Mouse (Mus musculus) heart, adult 10 weeks (tissue): ENCODE data around the gene Iqcf5. TPM values are rescaled to one million over a fixed set of nuclear protein-coding genes. Genes with fewer than 3 reads are reported as not detected.

Experiments
- polyA plus RNA-seq: library from polyadenylated mRNA; stranded (reverse); fragments of 350-450 nt; fragmentation: Illumina TruSeq; extraction: RNeasy Lipid Tissue Mini Kit (QIAGEN cat#74804); gene quantifications from one replicate; pipeline ENCODE4 v1.2.3, GENCODE M21; 2014; ENCODE audit warnings: low read depth, low replicate concordance

Iqcf5 gene
- polyA plus RNA-seq: not detected

DNA sequence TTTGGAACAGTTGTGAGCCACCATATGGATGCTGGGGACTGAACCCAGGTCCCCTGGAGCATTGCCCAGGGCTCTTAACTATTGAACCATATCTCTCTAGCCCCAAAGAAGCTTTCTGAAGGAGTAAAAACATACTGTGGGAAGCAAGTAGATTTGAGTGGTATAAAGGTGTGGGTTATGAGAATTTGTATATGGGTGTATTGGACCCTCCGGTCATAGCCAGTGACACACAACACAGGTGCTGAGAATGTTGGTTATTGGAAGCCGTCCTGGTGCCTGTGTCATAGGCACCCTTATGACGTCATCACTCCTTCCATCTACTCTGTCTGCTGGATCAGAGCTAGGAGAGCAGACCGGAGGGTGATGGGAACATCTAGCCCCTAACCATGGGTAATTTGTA is at the start of gene Iqcf5:
Gene Iqcf5 (plus strand): TSS at position 301 of the 400 bp plus-strand sequence.

DNA sequence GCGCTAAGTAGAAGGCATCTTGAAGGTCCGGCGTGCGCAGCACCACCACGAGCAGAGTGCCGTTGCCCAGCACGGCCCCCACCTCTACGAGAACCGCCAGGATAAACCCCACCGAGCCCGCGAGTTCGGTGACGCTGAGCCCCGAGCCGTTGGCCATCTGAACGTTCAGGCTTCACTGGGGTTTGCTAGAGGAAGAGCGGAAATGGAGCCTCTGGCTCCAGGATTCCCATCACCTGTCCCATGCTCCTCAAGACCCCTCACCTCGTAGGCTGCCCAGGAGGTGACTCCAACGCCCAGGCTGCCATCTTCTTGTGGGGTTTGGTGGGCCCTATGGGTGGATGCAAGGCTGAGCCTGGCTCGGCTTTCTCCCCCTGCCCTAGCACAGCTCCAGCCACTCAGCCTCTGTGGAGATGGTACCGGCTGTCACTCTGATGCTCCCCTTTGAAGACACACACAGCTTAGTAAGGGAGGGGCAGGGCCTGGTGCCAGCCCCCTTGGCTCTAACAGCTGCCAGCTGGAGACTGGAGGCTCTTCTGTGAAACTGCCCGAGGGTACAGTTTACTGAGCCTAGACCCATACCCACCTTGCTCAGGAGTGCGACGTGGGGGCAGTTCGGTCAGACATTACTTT is 48.7 kb upstream of the Iqcf5 start, which contains the start of gene Gpr62:
Gene Gpr62 (minus strand): TSS at position 368 of the 630 bp plus-strand sequence.

DNA sequence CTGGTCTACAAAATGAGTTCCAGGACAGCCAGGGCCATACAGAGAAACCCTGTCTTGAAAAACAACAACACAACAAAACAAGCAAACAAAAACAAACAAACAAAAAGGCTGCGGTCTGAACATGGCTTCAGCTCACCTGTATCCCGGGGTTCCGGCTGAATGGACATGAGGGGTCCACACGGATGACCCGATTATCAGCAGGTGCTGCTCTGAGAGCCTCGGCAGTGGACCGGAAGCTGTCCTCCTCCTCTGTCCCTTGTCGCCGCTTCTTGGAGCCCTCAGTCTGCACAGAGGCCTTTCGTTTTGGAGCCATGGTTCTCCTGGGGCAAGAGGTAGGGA is 38.7 kb upstream of the Iqcf5 start, which contains the start of gene Rrp9:
Gene Rrp9 (plus strand): TSS at position 301 of the 339 bp plus-strand sequence.

DNA sequence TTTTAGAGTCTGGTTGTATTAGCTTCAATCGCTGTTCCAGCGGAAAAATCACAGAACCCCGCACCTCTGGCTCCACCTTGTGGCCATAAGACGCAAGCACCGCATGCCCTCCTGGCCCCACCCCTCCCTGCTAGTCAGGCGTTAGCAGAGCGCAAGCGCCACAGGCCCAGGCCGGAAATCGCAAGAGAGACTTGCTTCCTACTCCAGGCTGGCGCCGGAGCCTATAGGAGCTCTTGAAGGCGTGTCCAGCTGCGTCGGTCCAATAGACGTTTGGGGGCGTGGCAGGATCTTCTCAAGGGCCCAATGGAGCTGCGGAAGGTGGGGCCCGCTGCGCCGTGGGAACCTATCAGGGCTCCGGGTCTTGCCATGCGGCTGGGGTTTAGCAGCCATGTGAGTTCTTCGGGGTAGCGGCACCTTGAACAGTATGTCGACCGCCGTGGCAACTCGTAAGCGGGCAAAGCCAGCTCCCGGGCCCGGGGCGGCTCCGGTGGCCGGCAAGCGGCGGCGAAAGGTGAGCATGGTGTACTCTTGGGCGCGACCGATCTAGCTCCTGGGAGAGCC is 37.4 kb upstream of the Iqcf5 start, which contains the start of gene Parp3:
Gene Parp3 (minus strand): TSS at position 26 of the 561 bp plus-strand sequence.

DNA sequence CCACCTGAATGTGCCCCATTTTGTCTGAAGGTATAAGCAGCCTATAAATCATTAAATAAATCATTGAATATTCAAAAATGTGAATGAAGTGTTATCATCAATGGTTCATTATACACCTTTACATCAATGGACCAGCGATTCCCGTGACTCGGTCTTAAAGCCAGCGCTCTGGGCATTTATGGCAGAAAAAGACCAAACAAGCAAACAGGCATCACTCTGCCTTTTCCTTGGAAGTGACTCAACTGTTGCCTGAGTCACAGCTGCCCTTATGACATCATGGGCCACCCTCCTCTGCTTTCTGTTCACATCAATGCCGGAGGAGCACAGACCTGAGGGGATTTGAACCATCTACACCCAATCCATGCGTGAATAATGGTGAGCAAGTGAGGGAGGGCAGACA is 14.7 kb upstream of the Iqcf5 start, which contains the start of gene Iqcf1:
Gene Iqcf1 (plus strand): TSS at position 301 of the 400 bp plus-strand sequence.

DNA sequence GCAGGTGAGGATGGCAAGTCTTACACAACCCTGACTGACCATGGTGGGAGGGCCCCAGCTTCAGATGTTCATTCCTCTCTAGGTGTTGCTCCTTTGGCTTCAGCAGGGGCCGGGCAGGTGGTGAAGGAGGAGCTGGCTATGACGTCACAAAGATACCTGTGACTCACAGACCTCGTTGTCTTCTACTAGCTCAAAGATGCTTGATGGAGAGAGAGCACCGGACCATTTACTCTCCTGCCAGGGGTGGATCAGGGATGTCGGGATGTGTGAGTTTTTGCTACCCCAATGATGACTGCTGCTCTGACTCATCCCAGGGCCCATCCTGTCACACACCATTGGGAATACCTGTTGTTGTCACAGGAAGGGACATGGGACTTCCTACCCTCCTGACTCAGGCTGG is 47.2 kb downstream of the Iqcf5 start, which contains the start of gene Iqcf3:
Gene Iqcf3 (minus strand): TSS at position 101 of the 400 bp plus-strand sequence.

Other genes starting within 250 kb of the Iqcf5 start
- gene Poc1a, start 233.5 kb upstream of the Iqcf5 start, polyA plus RNA-seq: 3.5 TPM
- 35.6 TPM for gene Dusp7, start 145.9 kb upstream of the Iqcf5 start, polyA plus RNA-seq
- 441 TPM for gene Rpl29, start 85.1 kb upstream of the Iqcf5 start, polyA plus RNA-seq
- gene Acy1, start 76.3 kb upstream of the Iqcf5 start, polyA plus RNA-seq: 24.2 TPM
- 18.4 TPM for gene Abhd14b, start 67.1 kb upstream of the Iqcf5 start, polyA plus RNA-seq
- 22.9 TPM for gene Abhd14a, start 66.9 kb upstream of the Iqcf5 start, polyA plus RNA-seq
- gene Pcbp4, start 61.3 kb upstream of the Iqcf5 start, polyA plus RNA-seq: 70.8 TPM
- not detected for gene Gpr62, start 48.6 kb upstream of the Iqcf5 start, polyA plus RNA-seq
- 21.7 TPM for gene Rrp9, start 38.6 kb upstream of the Iqcf5 start, polyA plus RNA-seq
- 36.3 TPM for gene Parp3, start 37.6 kb upstream of the Iqcf5 start, polyA plus RNA-seq
- not detected for gene Iqcf1, start 14.6 kb upstream of the Iqcf5 start, polyA plus RNA-seq
- not detected for gene Iqcf3, start 47.1 kb downstream of the Iqcf5 start, polyA plus RNA-seq
- gene Iqcf4, start 56.4 kb downstream of the Iqcf5 start, polyA plus RNA-seq: not detected
- gene Iqcf6, start 112.0 kb downstream of the Iqcf5 start, polyA plus RNA-seq: not detected
- gene Grm2, start 141.5 kb downstream of the Iqcf5 start, polyA plus RNA-seq: not detected
- gene Tex264, start 171.4 kb downstream of the Iqcf5 start, polyA plus RNA-seq: 53.3 TPM